Comparison of ENCODE assay signal across 8 mouse cellular contexts in genomic region chr7:4658128-4658907, GRCm38 (mm10). TPM values are rescaled to one million over a fixed set of nuclear protein-coding genes. Genes with fewer than 3 reads are reported as not detected.
DNase-seq lines count a peak whose midpoint lies in the region; ATAC-seq lines count a peak whose summit lies in the region.

No protein-coding gene starts in this region.

- H3K4me2 ChIP-seq in heart, embryonic 13.5 days = peak overlapping the region; percentile 98
- peak overlapping the region; percentile 89 for H3K4me2 ChIP-seq in midbrain, embryonic 16.5 days (ENCODE audit: low read length)

- WGBS in heart, embryonic 13.5 days = under 1% methylated on average over 78 of the region's 78 CpGs
- under 1% methylated on average over 78 of the region's 78 CpGs for WGBS in limb, embryonic 10.5 days
- WGBS in midbrain, embryonic 16.5 days = 1% methylated on average over 52 of the region's 78 CpGs

- peak overlapping the region; percentile 98 for H3K27ac ChIP-seq in heart, embryonic 13.5 days (replicated peaks)
- peak overlapping the region; percentile 94 for H3K27ac ChIP-seq in limb, embryonic 10.5 days
- H3K27ac ChIP-seq in midbrain, embryonic 16.5 days (ENCODE audit: low read length) = peak overlapping the region; percentile 94

- DNase-seq in adrenal gland, postnatal 25 days = peak; percentile 35
- DNase-seq in adrenal gland, postnatal 4 days (ENCODE audit: low spot score in 2 of 2) = no peak
- peak; percentile 63 for DNase-seq in A20 (ENCODE audit: low read depth, low spot score)
- peak; percentile 62 for DNase-seq in cerebellum, adult 9-10 months
- DNase-seq in limb, embryonic 10.5 days (ENCODE audit: low spot score) = no peak
- no peak for DNase-seq in c-Kit-positive CD71-positive TER-119-positive erythroid progenitor cells, embryonic 14.5 days (ENCODE audit: low spot score)

- H3K27me3 ChIP-seq in heart, embryonic 13.5 days (replicated peaks) = no peaks in the 10 kb centered on the region
- no peaks in the 10 kb centered on the region for H3K27me3 ChIP-seq in limb, embryonic 10.5 days (ENCODE audit: low read depth, poor library complexity, severe bottlenecking)
- H3K27me3 ChIP-seq in midbrain, embryonic 16.5 days (ENCODE audit: control insufficient read depth, insufficient read depth, low read depth, low read length) = no peaks in the 10 kb centered on the region

- peak overlapping the region; percentile 99 for H3K9ac ChIP-seq in heart, embryonic 13.5 days
- H3K9ac ChIP-seq in midbrain, embryonic 16.5 days (ENCODE audit: low read depth, low read length) = peak overlapping the region; percentile 82

- peak; percentile 33 for ATAC-seq in heart, embryonic 13.5 days (ENCODE audit: extremely low read depth, insufficient number of reproducible peaks, low FRiP score, low TSS enrichment)
- peak; percentile 85 for ATAC-seq in midbrain, embryonic 16.5 days

- peak overlapping the region; percentile 94 for H3K4me3 ChIP-seq in heart, embryonic 13.5 days
- peak overlapping the region; percentile 81 for H3K4me3 ChIP-seq in limb, embryonic 10.5 days
- H3K4me3 ChIP-seq in midbrain, embryonic 16.5 days (ENCODE audit: low read depth, low read length) = peak overlapping the region; percentile 81

- peaks cover 22% of the 10 kb centered on the region for H3K36me3 ChIP-seq in heart, embryonic 13.5 days
- peaks cover 38% of the 10 kb centered on the region for H3K36me3 ChIP-seq in limb, embryonic 10.5 days
- peaks cover 6% of the 10 kb centered on the region for H3K36me3 ChIP-seq in midbrain, embryonic 16.5 days (ENCODE audit: control insufficient read depth, insufficient read depth, low read length)

- no peaks in the 10 kb centered on the region for H3K9me3 ChIP-seq in heart, embryonic 13.5 days
- no peaks in the 10 kb centered on the region for H3K9me3 ChIP-seq in limb, embryonic 10.5 days (replicated peaks)
- no peaks in the 10 kb centered on the region for H3K9me3 ChIP-seq in midbrain, embryonic 16.5 days (replicated peaks; ENCODE audit: control insufficient read depth, low read length, poor library complexity, severe bottlenecking)

- peaks cover 59% of the 10 kb centered on the region for H3K4me1 ChIP-seq in heart, embryonic 13.5 days
- peaks cover 35% of the 10 kb centered on the region for H3K4me1 ChIP-seq in limb, embryonic 10.5 days
- peaks cover 37% of the 10 kb centered on the region for H3K4me1 ChIP-seq in midbrain, embryonic 16.5 days (ENCODE audit: control insufficient read depth, insufficient read depth, low read length)

RNA-seq across cellular contexts. Expression of gene Ppp6r1, which starts 0.5 kb away (rescaled TPM):
- total RNA-seq in adrenal gland, postnatal 25 days (2021) = 98.1 and 99.6 TPM in 2 replicates
- 100 to 1,000 TPM in 1 of 2 experiments, 10 to 100 TPM in 1; 98.4 to 103 TPM for total RNA-seq in adrenal gland, postnatal 4 days (2021)
- 7.2 and 7.4 TPM in 2 replicates for polyA plus RNA-seq in heart, embryonic 13.5 days (2015; fragmentation: Nextera tagmentation; extraction: Ambion mirVana)
- 10.6 and 11.4 TPM in 2 replicates for polyA plus RNA-seq in limb, embryonic 10.5 days (2016; fragmentation: Nextera tagmentation; extraction: Ambion mirVana)
- 5.6 and 6.8 TPM in 2 replicates for polyA plus RNA-seq in midbrain, embryonic 16.5 days (2015; fragmentation: Nextera tagmentation; extraction: Ambion mirVana)

RNA-seq across cellular contexts. Expression of gene Hspbp1, which starts 26.6 kb away (rescaled TPM):
- 42.2 and 47.8 TPM in 2 replicates for total RNA-seq in adrenal gland, postnatal 25 days (2021)
- 10 to 100 TPM; 41.3 to 43.6 TPM for total RNA-seq in adrenal gland, postnatal 4 days (2021)
- polyA plus RNA-seq in heart, embryonic 13.5 days (2015; fragmentation: Nextera tagmentation; extraction: Ambion mirVana) = 74.0 and 79.9 TPM in 2 replicates
- 123 and 130 TPM in 2 replicates for polyA plus RNA-seq in limb, embryonic 10.5 days (2016; fragmentation: Nextera tagmentation; extraction: Ambion mirVana)
- polyA plus RNA-seq in midbrain, embryonic 16.5 days (2015; fragmentation: Nextera tagmentation; extraction: Ambion mirVana) = 169 and 181 TPM in 2 replicates

RNA-seq across cellular contexts. Expression of gene Tmem86b, which starts 27.1 kb away (rescaled TPM):
- 9.3 and 10.2 TPM in 2 replicates for total RNA-seq in adrenal gland, postnatal 25 days (2021)
- total RNA-seq in adrenal gland, postnatal 4 days (2021) = 10 to 100 TPM; 12.8 to 16.6 TPM
- polyA plus RNA-seq in heart, embryonic 13.5 days (2015; fragmentation: Nextera tagmentation; extraction: Ambion mirVana) = 2.4 TPM in 2 replicates
- polyA plus RNA-seq in limb, embryonic 10.5 days (2016; fragmentation: Nextera tagmentation; extraction: Ambion mirVana) = 1.7 and 2.1 TPM in 2 replicates
- polyA plus RNA-seq in midbrain, embryonic 16.5 days (2015; fragmentation: Nextera tagmentation; extraction: Ambion mirVana) = 2.1 and 2.4 TPM in 2 replicates

RNA-seq across cellular contexts. Expression of gene Brsk1, which starts 32.1 kb away (rescaled TPM):
- total RNA-seq in adrenal gland, postnatal 25 days (2021) = 4.2 and 6.5 TPM in 2 replicates
- total RNA-seq in adrenal gland, postnatal 4 days (2021) = 10 to 100 TPM; 14.4 to 17.0 TPM
- polyA plus RNA-seq in heart, embryonic 13.5 days (2015; fragmentation: Nextera tagmentation; extraction: Ambion mirVana) = 0.46 and 0.91 TPM in 2 replicates
- polyA plus RNA-seq in limb, embryonic 10.5 days (2016; fragmentation: Nextera tagmentation; extraction: Ambion mirVana) = 1.3 TPM in 2 replicates
- 7.5 and 7.8 TPM in 2 replicates for polyA plus RNA-seq in midbrain, embryonic 16.5 days (2015; fragmentation: Nextera tagmentation; extraction: Ambion mirVana)

RNA-seq across cellular contexts. Expression of gene Ptprh, which starts 54.5 kb away (rescaled TPM):
- not detected in 2 replicates for total RNA-seq in adrenal gland, postnatal 25 days (2021)
- under 1 TPM in 1 of 2 experiments, not detected in 1; 0.23 TPM for total RNA-seq in adrenal gland, postnatal 4 days (2021)
- 0.04 TPM in 1 of 2 replicates, not detected in the other for polyA plus RNA-seq in heart, embryonic 13.5 days (2015; fragmentation: Nextera tagmentation; extraction: Ambion mirVana)
- polyA plus RNA-seq in limb, embryonic 10.5 days (2016; fragmentation: Nextera tagmentation; extraction: Ambion mirVana) = not detected in 2 replicates
- 0.68 and 1.4 TPM in 2 replicates for polyA plus RNA-seq in midbrain, embryonic 16.5 days (2015; fragmentation: Nextera tagmentation; extraction: Ambion mirVana)

Comparison
In these comparisons a context has a peak if more than half of its experiments do, and no peak if none do; other contexts are left out.
1. DNase-seq: peak in adrenal gland, postnatal 25 days (single experiment), A20 (single experiment) and cerebellum, adult 9-10 months (single experiment); none in adrenal gland, postnatal 4 days (0 of 2), limb, embryonic 10.5 days (single experiment) and c-Kit-positive CD71-positive TER-119-positive erythroid progenitor cells, embryonic 14.5 days (single experiment).
2. Peak in every context shown above with its lines, with median percentiles within 50 percentile points of each other: H3K27ac ChIP-seq and H3K4me3 ChIP-seq.